25 mouse cellular contexts compared by ENCODE assay signal in genomic region chr16:55400818-55401217, GRCm38 (mm10).
"Had no signal": no experiment of that assay in that cellular context is flagged by ENCODE, and none has a peak within 500 bp of the region (broad histone marks: within the 10 kb centered on the region; RNA-seq: fewer than 3 reads in every experiment).

No protein-coding gene starts in this region.

- H3K27me3 ChIP-seq: heart, embryonic 13.5 days; heart, embryonic 15.5 days; hindbrain, embryonic 13.5 days; hindbrain, embryonic 15.5 days; liver, embryonic 13.5 days; liver, embryonic 15.5 days had no signal

- H3K27ac ChIP-seq: heart, adult 2 months; heart, embryonic 13.5 days; heart, embryonic 15.5 days; hindbrain, embryonic 13.5 days; hindbrain, embryonic 15.5 days; hindbrain, postnatal 0 days; layer of hippocampus, adult 2 months; left cerebral cortex, adult 2 months; liver, embryonic 13.5 days; liver, embryonic 15.5 days had no signal

- H3K4me3 ChIP-seq: heart, adult 2 months; heart, embryonic 13.5 days; heart, embryonic 15.5 days; hindbrain, embryonic 13.5 days; hindbrain, embryonic 15.5 days; layer of hippocampus, adult 2 months; left cerebral cortex, adult 2 months; liver, embryonic 13.5 days; liver, embryonic 15.5 days had no signal

- H3K4me2 ChIP-seq: heart, embryonic 11.5 days; heart, embryonic 13.5 days; heart, embryonic 15.5 days; hindbrain, embryonic 13.5 days; hindbrain, embryonic 15.5 days; liver, embryonic 11.5 days; liver, embryonic 13.5 days; liver, embryonic 15.5 days had no signal

- ATAC-seq: hindbrain, postnatal 0 days; intestine, embryonic 16.5 days had no signal

- H3K36me3 ChIP-seq: heart, embryonic 13.5 days; heart, embryonic 15.5 days; hindbrain, embryonic 13.5 days; hindbrain, embryonic 15.5 days; liver, embryonic 13.5 days; liver, embryonic 15.5 days had no signal

- H3K9me3 ChIP-seq: heart, embryonic 13.5 days; heart, embryonic 15.5 days; hindbrain, embryonic 13.5 days; hindbrain, embryonic 15.5 days; liver, embryonic 13.5 days; liver, embryonic 15.5 days had no signal

- DNase-seq: gastrocnemius, postnatal 14 days; gastrocnemius, postnatal 36 days; heart, adult 11 months; heart, adult 2 months; heart, postnatal 14 days; heart, postnatal 36 days; kidney, adult 11 months; kidney, adult 2 months; kidney, postnatal 10 days; kidney, postnatal 25 days; kidney, postnatal 4 days; left cerebral cortex, postnatal 4 days; liver; liver, embryonic 13.5 days had no signal

- H3K4me1 ChIP-seq: heart, embryonic 13.5 days; heart, embryonic 15.5 days; hindbrain, embryonic 13.5 days; hindbrain, embryonic 15.5 days; liver, embryonic 13.5 days; liver, embryonic 15.5 days had no signal

- H3K9ac ChIP-seq: heart, embryonic 13.5 days; heart, embryonic 15.5 days; hindbrain, embryonic 13.5 days; hindbrain, embryonic 15.5 days; liver, embryonic 13.5 days; liver, embryonic 15.5 days had no signal
